Mouse (Mus musculus): ENCODE measurements around the gene H2-Oa. TPM values are rescaled to one million over a fixed set of nuclear protein-coding genes. Genes with fewer than 3 reads are reported as not detected.

H2-Oa gene
- polyA plus RNA-seq (2012; rRNA removed), result 4.3 and 5.2 TPM in 2 replicates

GRCm38 (mm10) chr17:34092197-34092875 is at the start of gene H2-Oa:
H2-Oa (plus strand) TSS chr17:34092340.

GRCm38 (mm10) chr17:34119249-34120179 is 27.4 kb downstream of the H2-Oa start, which contains the start of gene H2-DMa:
H2-DMa (plus strand) TSS chr17:34119541.

GRCm38 (mm10) chr17:34122188-34122984 is 30.2 kb downstream of the H2-Oa start, which contains the start of gene Brd2:
Brd2 (minus strand) TSS chr17:34122634.

GRCm38 (mm10) chr17:34143033-34143432 is 50.9 kb downstream of the H2-Oa start, which contains the start of gene H2-DMb2:
H2-DMb2 (plus strand) TSS chr17:34143307.

Other genes starting within 250 kb of the H2-Oa start
- gene Cd320, start 249.2 kb upstream of the H2-Oa start, polyA plus RNA-seq (2012; rRNA removed), result 124 and 183 TPM in 2 replicates
- gene Gm7029, start 218.5 kb upstream of the H2-Oa start, polyA plus RNA-seq (2012; rRNA removed), result not detected in 2 replicates
- 12.1 and 15.3 TPM in 2 replicates for gene Kifc1, start 201.7 kb upstream of the H2-Oa start, polyA plus RNA-seq (2012; rRNA removed)
- 0.43 TPM in 1 of 2 replicates, not detected in the other for gene Platr17, start 187.2 kb upstream of the H2-Oa start, polyA plus RNA-seq (2012; rRNA removed)
- 53.9 and 59.5 TPM in 2 replicates for gene Daxx, start 182.9 kb upstream of the H2-Oa start, polyA plus RNA-seq (2012; rRNA removed)
- 189 and 212 TPM in 2 replicates for gene Tapbp, start 176.4 kb upstream of the H2-Oa start, polyA plus RNA-seq (2012; rRNA removed)
- 105 and 109 TPM in 2 replicates for gene Zbtb22, start 176.4 kb upstream of the H2-Oa start, polyA plus RNA-seq (2012; rRNA removed)
- 212 and 227 TPM in 2 replicates for gene Rgl2, start 162.8 kb upstream of the H2-Oa start, polyA plus RNA-seq (2012; rRNA removed)
- gene Pfdn6, start 152.0 kb upstream of the H2-Oa start, polyA plus RNA-seq (2012; rRNA removed), result 18.3 and 18.5 TPM in 2 replicates
- 26.7 and 33.0 TPM in 2 replicates for gene Wdr46, start 151.7 kb upstream of the H2-Oa start, polyA plus RNA-seq (2012; rRNA removed)
- 13.9 and 15.3 TPM in 2 replicates for gene B3galt4, start 140.9 kb upstream of the H2-Oa start, polyA plus RNA-seq (2012; rRNA removed)
- gene Vps52, start 136.5 kb upstream of the H2-Oa start, polyA plus RNA-seq (2012; rRNA removed), result 65.4 and 80.8 TPM in 2 replicates
- 733 and 1,224 TPM in 2 replicates for gene Rps18, start 136.3 kb upstream of the H2-Oa start, polyA plus RNA-seq (2012; rRNA removed)
- 968 and 1,399 TPM in 2 replicates for gene H2-K1, start 92.0 kb upstream of the H2-Oa start, polyA plus RNA-seq (2012; rRNA removed)
- gene Ring1, start 67.7 kb upstream of the H2-Oa start, polyA plus RNA-seq (2012; rRNA removed), result 133 and 190 TPM in 2 replicates
- gene H2-Ke6, start 64.3 kb upstream of the H2-Oa start, polyA plus RNA-seq (2012; rRNA removed), result 161 and 192 TPM in 2 replicates
- 301 and 303 TPM in 2 replicates for gene Slc39a7, start 60.7 kb upstream of the H2-Oa start, polyA plus RNA-seq (2012; rRNA removed)
- 85.3 and 124 TPM in 2 replicates for gene Rxrb, start 60.5 kb upstream of the H2-Oa start, polyA plus RNA-seq (2012; rRNA removed)
- 1.5 and 2.2 TPM in 2 replicates for gene Col11a2, start 52.9 kb upstream of the H2-Oa start, polyA plus RNA-seq (2012; rRNA removed)
- gene H2-DMa, start 27.2 kb downstream of the H2-Oa start, polyA plus RNA-seq (2012; rRNA removed), result 27.4 and 34.5 TPM in 2 replicates
- 98.9 and 139 TPM in 2 replicates for gene Brd2, start 30.3 kb downstream of the H2-Oa start, polyA plus RNA-seq (2012; rRNA removed)
- 4.9 and 5.2 TPM in 2 replicates for gene H2-DMb2, start 51.0 kb downstream of the H2-Oa start, polyA plus RNA-seq (2012; rRNA removed)
- 37.1 and 46.2 TPM in 2 replicates for gene H2-DMb1, start 60.7 kb downstream of the H2-Oa start, polyA plus RNA-seq (2012; rRNA removed)
- 31.1 and 34.5 TPM in 2 replicates for gene Tap1, start 95.2 kb downstream of the H2-Oa start, polyA plus RNA-seq (2012; rRNA removed)
- 33.5 and 45.8 TPM in 2 replicates for gene Psmb9, start 95.4 kb downstream of the H2-Oa start, polyA plus RNA-seq (2012; rRNA removed)
- 53.0 and 66.5 TPM in 2 replicates for gene Psmb8, start 105.4 kb downstream of the H2-Oa start, polyA plus RNA-seq (2012; rRNA removed)
- 45.6 and 51.9 TPM in 2 replicates for gene Tap2, start 111.2 kb downstream of the H2-Oa start, polyA plus RNA-seq (2012; rRNA removed)
- 4.7 and 5.5 TPM in 2 replicates for gene H2-Ob, start 146.6 kb downstream of the H2-Oa start, polyA plus RNA-seq (2012; rRNA removed)
- gene H2-Ab1, start 165.3 kb downstream of the H2-Oa start, polyA plus RNA-seq (2012; rRNA removed), result 1,005 and 1,153 TPM in 2 replicates
- 215 and 235 TPM in 2 replicates for gene H2-Aa, start 195.5 kb downstream of the H2-Oa start, polyA plus RNA-seq (2012; rRNA removed)
- 122 and 123 TPM in 2 replicates for gene H2-Eb1, start 213.5 kb downstream of the H2-Oa start, polyA plus RNA-seq (2012; rRNA removed)
- gene H2-Eb2, start 233.3 kb downstream of the H2-Oa start, polyA plus RNA-seq (2012; rRNA removed), result 0.03 and 0.08 TPM in 2 replicates

Measured in ovary, adult 2 months (tissue).